In the genomic region with DNA sequence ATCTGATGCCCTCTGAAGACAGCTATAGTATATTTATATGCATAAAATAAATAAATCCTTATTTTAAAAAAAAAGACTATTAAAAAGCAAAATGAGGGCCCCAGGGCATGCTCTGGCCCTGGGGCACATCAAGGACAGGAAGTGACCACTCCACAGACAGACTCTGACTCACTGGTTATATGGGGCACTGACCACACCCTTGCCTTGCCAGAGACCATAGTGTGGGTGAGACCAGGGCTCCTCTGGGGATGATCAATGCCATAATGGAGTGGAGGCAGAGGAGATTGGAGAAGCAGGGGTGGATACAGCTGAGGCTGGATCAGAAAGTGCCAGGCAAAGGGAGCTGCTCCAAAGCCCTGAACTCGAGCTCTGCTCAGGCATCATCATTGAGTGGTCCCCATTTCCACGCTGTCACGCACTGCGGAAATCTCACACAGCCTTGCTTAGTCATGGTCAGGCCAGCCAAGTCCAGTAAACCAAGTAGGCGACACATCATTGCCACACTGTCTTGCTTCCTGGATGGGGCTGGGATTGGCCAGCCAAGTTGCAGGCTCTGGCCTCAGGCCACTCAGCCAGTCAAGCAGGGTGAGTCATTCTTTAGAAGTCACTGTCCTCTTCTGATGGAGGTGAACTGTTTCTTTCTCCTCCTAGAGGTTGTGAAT, we compare ENCODE assay signal across 11 mouse cellular contexts. TPM values are rescaled to one million over a fixed set of nuclear protein-coding genes. Genes with fewer than 3 reads are reported as not detected.
DNase-seq lines count a peak whose midpoint lies in the region; ATAC-seq lines count a peak whose summit lies in the region.
"Had no signal": no experiment of that assay in that cellular context is flagged by ENCODE, and none has a peak within 500 bp of the region (broad histone marks: within the 10 kb centered on the region; RNA-seq: fewer than 3 reads in every experiment).

No protein-coding gene starts in this region.

- intact Hi-C loops in left cerebral cortex, postnatal 25 days (cut with DNase I) = no loop called here

- 80% methylated on average over 5 of the region's 5 CpGs for WGBS in heart, embryonic 11.5 days (ENCODE audit: insufficient replicate concordance)

- H3K4me1 ChIP-seq in heart, embryonic 11.5 days (ENCODE audit: control insufficient read depth, insufficient read depth, low read length) = no peaks in the 10 kb centered on the region
- H3K4me1 ChIP-seq in megakaryocyte, embryonic 14.5 days = peaks cover 24% of the 10 kb centered on the region
- H3K4me1 ChIP-seq: hindbrain, embryonic 15.5 days; stomach, embryonic 15.5 days had no signal

- no peak overlapping the region for H3K4me2 ChIP-seq in heart, embryonic 11.5 days
- H3K4me2 ChIP-seq: hindbrain, embryonic 15.5 days; stomach, embryonic 15.5 days had no signal

- no peak for ATAC-seq in heart, embryonic 11.5 days (replicated peaks; ENCODE audit: insufficient number of reproducible peaks, low FRiP score, low TSS enrichment)
- ATAC-seq in granulocyte monocyte progenitor cell, adult 5-6 weeks (replicated peaks; ENCODE audit: poor library complexity, severe bottlenecking) = peak; percentile 74
- no peak for ATAC-seq in megakaryocyte-erythroid progenitor cell, adult 5-6 weeks (replicated peaks; ENCODE audit: low FRiP score, low TSS enrichment, poor library complexity, severe bottlenecking)

- H3K9me3 ChIP-seq in heart, embryonic 11.5 days (replicated peaks; ENCODE audit: control insufficient read depth, low read length) = no peaks in the 10 kb centered on the region
- peaks cover 9% of the 10 kb centered on the region; the same call in 1 of the 2 replicates for H3K9me3 ChIP-seq in megakaryocyte, embryonic 14.5 days
- H3K9me3 ChIP-seq: hindbrain, embryonic 15.5 days; stomach, embryonic 15.5 days had no signal

- no peaks in the 10 kb centered on the region for H3K27me3 ChIP-seq in heart, embryonic 11.5 days (ENCODE audit: control insufficient read depth, insufficient read depth, low read length)
- H3K27me3 ChIP-seq in megakaryocyte, embryonic 14.5 days (replicated peaks) = peaks cover 15% of the 10 kb centered on the region
- H3K27me3 ChIP-seq: CH12.LX; hindbrain, embryonic 15.5 days; stomach, embryonic 15.5 days had no signal

- peak; percentile 33 for DNase-seq in heart, adult 8-10 months (ENCODE audit: low spot score)
- peak; percentile 38 to 62 for DNase-seq in adrenal gland, adult 18-20 months (ENCODE audit: low spot score in 2 of 2)
- DNase-seq in left cerebral cortex, postnatal 25 days (ENCODE audit: low spot score in 2 of 2) = no peak
- DNase-seq in frontal cortex, postnatal 25 days (ENCODE audit: low spot score in 2 of 2) = no peak

- H3K9ac ChIP-seq in heart, embryonic 11.5 days (ENCODE audit: low read depth, low read length) = no peak overlapping the region
- H3K9ac ChIP-seq: hindbrain, embryonic 15.5 days; stomach, embryonic 15.5 days had no signal

- H3K4me3 ChIP-seq in heart, embryonic 11.5 days (ENCODE audit: low read depth, low read length) = no peak overlapping the region
- peak overlapping the region; percentile 72 for H3K4me3 ChIP-seq in megakaryocyte, embryonic 14.5 days (replicated peaks)
- H3K4me3 ChIP-seq: hindbrain, embryonic 15.5 days; stomach, embryonic 15.5 days had no signal

- no peak overlapping the region for H3K27ac ChIP-seq in heart, embryonic 11.5 days (ENCODE audit: low read depth, low read length)
- H3K27ac ChIP-seq: hindbrain, embryonic 15.5 days; stomach, embryonic 15.5 days had no signal

- H3K36me3 ChIP-seq in heart, embryonic 11.5 days (ENCODE audit: control insufficient read depth, insufficient read depth, low read length) = no peaks in the 10 kb centered on the region
- no peaks in the 10 kb centered on the region for H3K36me3 ChIP-seq in megakaryocyte, embryonic 14.5 days (replicated peaks; ENCODE audit: low read length)
- H3K36me3 ChIP-seq: hindbrain, embryonic 15.5 days; stomach, embryonic 15.5 days had no signal

RNA-seq across cellular contexts. Expression of gene Tmem230, which starts 35.5 kb away (rescaled TPM):
- total RNA-seq in heart, adult 8-10 months (2022) = 10 to 100 TPM; 25.1 to 29.2 (median 26.2) TPM
- 42.1 and 44.2 TPM in 2 replicates for polyA plus RNA-seq in heart, embryonic 11.5 days (2014; fragmentation: Nextera tagmentation; extraction: Ambion mirVana)
- total RNA-seq in adrenal gland, adult 18-20 months (2021) = 10 to 100 TPM; 36.5 to 43.7 TPM
- 50.1 and 51.5 TPM in 2 replicates for total RNA-seq in granulocyte monocyte progenitor cell, adult 5-6 weeks (2014; fragmentation: Nextera tagmentation)
- total RNA-seq in granulocyte monocyte progenitor cell, adult 5-6 weeks (2017) = 18.7 and 19.4 TPM in 2 replicates
- polyA plus RNA-seq in megakaryocyte, embryonic 14.5 days (2012; ENCODE audit: insufficient read depth, low replicate concordance) = 23.1 and 24.3 TPM in 2 replicates
- total RNA-seq in megakaryocyte-erythroid progenitor cell, adult 5-6 weeks (2014; fragmentation: Nextera tagmentation) = 29.5 and 41.7 TPM in 2 replicates
- 24.2 and 28.3 TPM in 2 replicates for total RNA-seq in megakaryocyte-erythroid progenitor cell, adult 5-6 weeks (2017)
- total RNA-seq in left cerebral cortex, postnatal 25 days (2021) = 10 to 100 TPM; 32.1 TPM

RNA-seq across cellular contexts. Expression of gene Pcna, which starts 41.0 kb away (rescaled TPM):
- 10 to 100 TPM; 33.1 to 42.6 (median 38.3) TPM for total RNA-seq in heart, adult 8-10 months (2022)
- polyA plus RNA-seq in heart, embryonic 11.5 days (2014; fragmentation: Nextera tagmentation; extraction: Ambion mirVana) = 209 and 212 TPM in 2 replicates
- total RNA-seq in adrenal gland, adult 18-20 months (2021) = 100 to 1,000 TPM in 1 of 2 experiments, 10 to 100 TPM in 1; 80.2 to 104 TPM
- total RNA-seq in granulocyte monocyte progenitor cell, adult 5-6 weeks (2014; fragmentation: Nextera tagmentation) = 627 and 644 TPM in 2 replicates
- total RNA-seq in granulocyte monocyte progenitor cell, adult 5-6 weeks (2017) = 619 and 668 TPM in 2 replicates
- polyA plus RNA-seq in megakaryocyte, embryonic 14.5 days (2012; ENCODE audit: insufficient read depth, low replicate concordance) = 6.9 and 19.1 TPM in 2 replicates
- 722 and 749 TPM in 2 replicates for total RNA-seq in megakaryocyte-erythroid progenitor cell, adult 5-6 weeks (2014; fragmentation: Nextera tagmentation)
- total RNA-seq in megakaryocyte-erythroid progenitor cell, adult 5-6 weeks (2017) = 719 and 736 TPM in 2 replicates
- 10 to 100 TPM; 49.1 to 51.8 TPM for total RNA-seq in left cerebral cortex, postnatal 25 days (2021)

RNA-seq across cellular contexts. Expression of gene Cds2, which starts 50.8 kb away (rescaled TPM):
- 10 to 100 TPM; 79.2 to 97.9 (median 83.9) TPM for total RNA-seq in heart, adult 8-10 months (2022)
- 13.0 and 18.5 TPM in 2 replicates for polyA plus RNA-seq in heart, embryonic 11.5 days (2014; fragmentation: Nextera tagmentation; extraction: Ambion mirVana)
- total RNA-seq in adrenal gland, adult 18-20 months (2021) = 10 to 100 TPM; 74.6 to 75.3 TPM
- 8.7 and 22.5 TPM in 2 replicates for total RNA-seq in granulocyte monocyte progenitor cell, adult 5-6 weeks (2014; fragmentation: Nextera tagmentation)
- total RNA-seq in granulocyte monocyte progenitor cell, adult 5-6 weeks (2017) = 7.0 and 9.7 TPM in 2 replicates
- 13.8 and 21.9 TPM in 2 replicates for polyA plus RNA-seq in megakaryocyte, embryonic 14.5 days (2012; ENCODE audit: insufficient read depth, low replicate concordance)
- total RNA-seq in megakaryocyte-erythroid progenitor cell, adult 5-6 weeks (2014; fragmentation: Nextera tagmentation) = 15.0 and 15.6 TPM in 2 replicates
- total RNA-seq in megakaryocyte-erythroid progenitor cell, adult 5-6 weeks (2017) = 10.9 and 26.8 TPM in 2 replicates
- total RNA-seq in left cerebral cortex, postnatal 25 days (2021) = 100 to 1,000 TPM; 234 to 245 TPM

Comparison
In these comparisons a context has a peak if more than half of its experiments do, and no peak if none do; other contexts are left out.
1. DNase-seq: peak in heart, adult 8-10 months (single experiment) and adrenal gland, adult 18-20 months (2 of 2); none in left cerebral cortex, postnatal 25 days (0 of 2) and frontal cortex, postnatal 25 days (0 of 2).
2. RNA of gene Pcna, which starts 41.0 kb away (total RNA-seq): 719 to 749 TPM in megakaryocyte-erythroid progenitor cell, adult 5-6 weeks and 619 to 668 TPM in granulocyte monocyte progenitor cell, adult 5-6 weeks; 80.2 to 104 TPM in adrenal gland, adult 18-20 months, 49.1 to 51.8 TPM in left cerebral cortex, postnatal 25 days and 33.1 to 42.6 TPM in heart, adult 8-10 months; every median in the first group is over 4 times any median in the second.